Mouse (Mus musculus): Measurements from ENCODE around the gene Cenpv.
"Not testable (repeated sequence)": the region's sequence is repeated elsewhere in the genome, so short reads cannot be mapped to it uniquely, and the experiment has no call there.

The Cenpv gene

GRCm38 (mm10) chr11:62508816-62509215 lies 30.2 kb downstream of the Cenpv start:
- not testable (repeated sequence) for DNase-seq (ENCODE audit: low read depth, low spot score)

DNA sequence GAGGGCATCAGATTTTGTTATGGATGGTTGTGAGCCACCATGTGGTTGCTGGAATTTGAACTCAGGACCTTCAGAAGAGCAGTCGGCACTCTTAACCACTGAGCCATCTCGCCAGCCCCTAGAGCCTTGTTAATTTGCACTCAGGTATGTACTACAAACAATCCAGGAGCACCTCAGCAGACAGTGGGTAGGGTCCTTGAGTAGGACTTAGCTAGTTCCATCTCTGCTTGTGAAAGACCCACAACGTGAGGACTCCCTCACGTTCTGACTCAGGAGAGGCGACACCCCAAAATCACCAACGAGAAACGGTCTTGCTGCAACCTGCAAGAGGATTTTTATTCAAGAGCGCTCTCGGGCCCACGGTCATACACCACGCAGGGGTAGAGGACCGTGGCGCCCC lies 30.7 kb downstream of the Cenpv start:
- not testable (repeated sequence) for DNase-seq (ENCODE audit: low read depth, low spot score)

DNA sequence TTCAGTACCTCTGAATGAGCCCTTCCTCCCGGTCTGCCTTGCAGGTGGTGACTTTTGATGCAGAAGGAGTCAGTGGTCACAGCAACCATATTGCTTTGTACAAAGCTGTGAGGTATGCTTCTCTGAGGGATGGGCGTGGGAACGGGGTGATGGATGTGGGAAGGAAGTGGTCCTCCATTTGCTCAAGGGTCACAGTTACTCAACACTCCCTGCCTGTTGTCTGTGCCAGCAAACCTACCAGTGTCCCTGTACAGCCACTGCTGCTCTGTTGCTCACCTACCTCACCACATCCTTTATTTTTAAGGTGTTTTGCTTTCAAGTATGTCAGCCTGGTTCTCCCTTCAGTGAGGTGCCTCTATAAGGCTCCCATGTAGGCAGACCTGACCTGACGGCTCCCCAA lies 31.4 kb downstream of the Cenpv start:
- DNase-seq (ENCODE audit: low read depth, low spot score), result no peak

GRCm38 (mm10) chr11:62500529-62500928 lies 38.5 kb downstream of the Cenpv start:
- DNase-seq (ENCODE audit: low read depth, low spot score), result no peak

GRCm38 (mm10) chr11:62498802-62499201 lies 40.3 kb downstream of the Cenpv start:
- DNase-seq (ENCODE audit: low read depth, low spot score), result no peak

DNA sequence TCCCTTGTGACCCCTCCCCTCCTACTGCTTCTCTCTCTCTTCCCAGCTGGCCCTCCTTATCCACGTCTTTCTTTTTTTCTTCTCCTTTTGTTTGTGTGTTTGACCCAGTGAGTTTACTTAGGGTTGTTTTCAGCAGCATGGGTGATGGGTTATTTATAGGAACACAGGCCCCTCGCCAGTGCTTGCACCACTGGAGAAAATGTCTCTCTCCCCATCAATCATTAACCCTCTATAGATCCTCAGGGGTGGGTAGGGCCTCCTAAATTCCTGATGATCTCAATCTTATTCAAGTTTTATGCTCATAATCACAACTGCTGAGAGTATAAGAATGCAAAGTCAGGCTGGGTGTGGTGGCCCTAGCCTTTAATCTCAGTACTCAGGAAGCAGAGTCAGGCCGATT lies 41.9 kb downstream of the Cenpv start:
- DNase-seq (ENCODE audit: low read depth, low spot score), result no peak

- peak; percentile 48 for DNase-seq (ENCODE audit: low read depth, low spot score)
These were observed 42.8 kb downstream of the Cenpv start for GRCm38 (mm10) chr11:62496151-62496715.

DNA sequence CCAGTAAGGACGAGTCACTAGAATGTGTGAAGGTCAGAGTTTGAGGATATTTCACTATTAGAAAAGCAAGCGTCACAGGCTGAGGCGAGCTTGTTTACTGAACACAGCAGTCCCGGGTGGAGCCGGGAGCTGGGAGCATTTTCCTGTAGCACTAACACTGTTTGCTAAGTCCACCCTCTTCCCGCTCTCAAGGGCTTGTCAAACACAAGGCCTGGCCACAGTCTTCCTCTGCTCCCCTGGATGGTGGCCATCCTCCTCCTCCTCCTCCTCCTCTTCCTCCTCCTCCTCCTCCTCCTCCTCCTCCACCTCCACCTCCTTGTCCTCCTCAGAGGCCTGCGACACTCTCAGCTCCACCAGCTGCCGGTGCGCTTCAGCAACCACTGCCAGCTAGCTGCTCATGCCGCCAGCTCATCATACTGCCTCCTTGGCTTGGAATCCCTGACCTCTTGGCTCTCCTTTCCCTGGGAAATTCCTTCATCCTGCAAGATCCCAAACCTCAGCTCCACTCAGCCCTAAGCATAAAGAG lies 43.7 kb downstream of the Cenpv start:
- peak; percentile 32 for DNase-seq (ENCODE audit: low read depth, low spot score)

DNA sequence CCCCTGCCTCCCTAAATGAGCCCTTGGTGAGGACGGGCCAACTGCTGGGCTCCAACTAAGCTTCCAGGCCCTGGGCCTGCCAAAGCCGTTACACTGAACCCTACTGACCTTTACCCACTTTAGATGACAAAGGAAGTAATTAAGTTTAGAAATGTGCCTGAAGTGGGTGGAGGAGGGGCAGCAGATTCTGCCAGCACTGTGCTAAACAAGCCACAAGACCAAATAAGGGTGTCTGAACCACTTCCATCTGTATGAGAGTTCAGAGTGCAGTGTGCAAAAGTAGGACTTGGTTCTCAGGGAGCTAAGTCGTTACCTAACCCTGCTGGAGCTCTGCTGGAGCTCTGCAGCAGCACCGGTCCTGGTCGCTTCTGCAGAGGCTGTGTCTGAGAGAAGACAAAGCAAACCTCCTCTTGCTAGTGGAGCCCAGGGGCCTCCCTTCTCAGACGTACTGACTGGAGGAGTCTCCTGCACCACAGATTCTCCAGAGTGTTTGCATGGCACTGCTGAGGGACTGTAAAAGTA lies 44.2 kb downstream of the Cenpv start:
- DNase-seq (ENCODE audit: low read depth, low spot score), result peak; percentile 48

- no peak for DNase-seq (ENCODE audit: low read depth, low spot score)
These were observed 45.4 kb downstream of the Cenpv start for GRCm38 (mm10) chr11:62493701-62494100.

- DNase-seq (ENCODE audit: low read depth, low spot score), result peak; percentile 5
These were observed 51.3 kb downstream of the Cenpv start for GRCm38 (mm10) chr11:62487540-62488350.

GRCm38 (mm10) chr11:62486949-62487348 lies 52.1 kb downstream of the Cenpv start:
- no peak for DNase-seq (ENCODE audit: low read depth, low spot score)

- DNase-seq (ENCODE audit: low read depth, low spot score), result no peak
These were observed 59.5 kb downstream of the Cenpv start for GRCm38 (mm10) chr11:62479581-62479980.

DNA sequence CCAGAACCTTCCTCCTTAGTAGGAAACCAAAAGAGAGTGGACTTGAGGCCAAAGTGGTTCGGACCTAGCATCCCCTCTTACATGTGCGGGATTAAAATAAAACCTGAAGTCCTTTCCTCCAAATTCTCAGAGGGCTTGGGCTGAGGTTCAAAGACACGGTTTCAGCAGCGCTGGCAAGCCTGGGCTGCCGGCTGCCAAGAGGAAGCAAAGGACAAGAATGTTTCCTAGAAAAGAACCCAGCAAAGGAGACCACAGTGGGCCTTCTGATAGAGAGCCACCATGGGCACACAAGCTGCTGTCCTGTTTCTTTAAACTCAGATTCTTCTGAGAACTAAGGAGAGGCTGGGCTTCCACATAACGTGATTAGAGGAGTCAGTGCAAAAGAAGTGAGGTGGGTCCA lies 60.1 kb downstream of the Cenpv start:
- no peak for DNase-seq (ENCODE audit: low read depth, low spot score)

- no peak for DNase-seq (ENCODE audit: low read depth, low spot score)
These were observed 62.9 kb downstream of the Cenpv start for GRCm38 (mm10) chr11:62476156-62476555.

Data from brain, adult 2 months (tissue).